Mouse (Mus musculus) hindlimb bud, embryonic 11.5 days (tissue): Measurements from ENCODE around the gene Olfr1335.
"Not testable (repeated sequence)": the region's sequence is repeated elsewhere in the genome, so short reads cannot be mapped to it uniquely, and the experiment has no call there.

Experiments used
- DNase-seq: peaks from one replicate; pipeline ENCODE4 v3.0.0-alpha.2; 2012; ENCODE audit warnings: low read depth, low spot score; ENCODE audit errors: extremely low spot score

Gene Olfr1335

DNA sequence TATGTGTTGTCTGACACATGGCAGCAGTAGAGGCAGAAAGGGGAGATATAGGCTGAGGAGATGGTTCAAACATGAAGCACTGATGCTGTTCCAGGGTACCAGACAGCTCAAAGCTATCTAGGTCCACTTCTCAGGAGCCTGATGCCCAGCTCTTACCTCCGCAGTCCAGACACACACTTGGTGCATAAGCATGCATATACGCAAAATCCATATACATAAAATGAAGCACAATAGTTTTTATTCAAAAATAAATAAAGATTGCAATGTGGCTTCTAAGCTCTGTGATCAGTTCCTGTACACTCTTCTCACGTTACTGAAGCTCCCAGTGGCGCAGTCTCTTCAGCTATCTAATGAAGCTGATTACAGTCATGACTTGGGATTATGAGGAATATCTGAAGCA, at the start of gene Olfr1335:
TSS of gene Olfr1335 (minus strand) at position 101 of the 400 bp plus-strand sequence.
- DNase-seq = no peak

DNA sequence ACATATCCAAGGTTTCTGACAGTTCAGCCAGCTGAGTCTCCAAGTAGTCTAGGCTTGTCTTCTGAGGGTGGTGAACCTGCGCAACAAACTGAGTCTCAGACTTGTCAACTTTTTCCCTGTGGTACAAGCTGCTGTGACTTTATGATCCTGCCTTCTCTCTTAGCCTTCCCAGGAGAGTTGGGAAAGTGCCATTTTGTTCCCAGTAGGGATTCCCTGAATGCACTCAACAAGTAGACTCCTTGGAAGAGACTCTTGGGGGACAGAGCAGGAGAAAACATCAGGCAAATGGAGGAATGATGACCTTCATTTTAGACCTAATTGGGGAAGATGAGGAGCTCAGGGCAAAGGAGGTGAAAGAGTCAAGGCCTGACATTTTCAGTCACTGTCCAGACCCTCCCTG, 26.4 kb upstream of the Olfr1335 start, which contains the start of gene Olfr1333:
TSS of gene Olfr1333 (minus strand) at position 101 of the 400 bp plus-strand sequence.
- DNase-seq = no peak

GRCm38 (mm10) chr4:118818921-118819320, 9.2 kb upstream of the Olfr1335 start:
- no peak for DNase-seq

- not testable (repeated sequence) for DNase-seq
Measured at GRCm38 (mm10) chr4:118792796-118793195, 16.9 kb downstream of the Olfr1335 start.

GRCm38 (mm10) chr4:118782486-118782885, 27.3 kb downstream of the Olfr1335 start, which contains the start of gene Olfr1337:
Gene Olfr1337 (minus strand): TSS chr4:118782586.
- DNase-seq = no peak
